16 mouse cellular contexts compared by ENCODE assay signal in the genomic region with DNA sequence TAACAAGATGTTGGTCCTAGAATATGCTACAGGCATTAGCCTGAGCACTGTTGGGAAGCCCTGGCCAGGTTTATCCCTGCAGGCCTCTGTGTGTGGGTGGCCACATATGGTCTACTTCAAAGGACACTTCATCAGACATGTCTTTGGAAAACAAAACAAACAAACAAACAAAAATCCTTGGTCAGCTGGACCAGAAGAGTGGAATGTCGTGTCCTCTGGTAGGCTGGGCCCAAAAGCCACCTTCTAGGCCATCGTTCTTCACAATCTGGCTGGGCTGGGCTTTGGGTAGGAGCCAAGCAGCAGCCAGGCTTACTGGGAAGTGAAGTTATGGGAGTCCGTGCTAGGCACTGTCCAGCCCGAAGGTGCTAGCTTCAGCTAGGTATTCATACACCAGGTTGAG. TPM values are rescaled to one million over a fixed set of nuclear protein-coding genes. Genes with fewer than 3 reads are reported as not detected.
DNase-seq lines count a peak whose midpoint lies in the region; ATAC-seq and TF ChIP-seq lines count a peak whose summit lies in the region.
"Had no signal": no experiment of that assay in that cellular context is flagged by ENCODE, and none has a peak within 500 bp of the region (broad histone marks: within the 10 kb centered on the region; RNA-seq: fewer than 3 reads in every experiment).

No protein-coding gene starts in this region.

- 0 out of 2 replicates have a peak overlapping the region, but pooled peaks have one; percentile 9 for H3K27ac ChIP-seq in hindbrain, embryonic 11.5 days (ENCODE audit: low read depth, low read length)
- no peak overlapping the region for H3K27ac ChIP-seq in hindbrain, postnatal 0 days
- peak overlapping the region; percentile 66; the same call in 1 of the 2 replicates for H3K27ac ChIP-seq in liver, adult 2 months (replicated peaks; ENCODE audit: insufficient read depth, low read depth, low read length)
- no peak overlapping the region for H3K27ac ChIP-seq in liver, embryonic 11.5 days (ENCODE audit: low read depth, low read length)

- WGBS in hindbrain, embryonic 11.5 days, result 64% methylated on average over 4 of the region's 4 CpGs
- WGBS in hindbrain, postnatal 0 days, result 51% methylated on average over 4 of the region's 4 CpGs
- 27% methylated on average over 4 of the region's 4 CpGs for WGBS in liver, adult 2 months
- 62% methylated on average over 4 of the region's 4 CpGs for WGBS in liver, embryonic 11.5 days

- no peak for ATAC-seq in hindbrain, embryonic 11.5 days (ENCODE audit: low FRiP score)
- no peak for ATAC-seq in hindbrain, postnatal 0 days
- ATAC-seq in liver, embryonic 11.5 days (replicated peaks; ENCODE audit: low FRiP score), result no peak
- ATAC-seq: forebrain, embryonic 15.5 days; intestine, postnatal 0 days had no signal

- H3K9me3 ChIP-seq in hindbrain, embryonic 11.5 days (ENCODE audit: control insufficient read depth, low read length), result no peaks in the 10 kb centered on the region
- no peaks in the 10 kb centered on the region for H3K9me3 ChIP-seq in hindbrain, postnatal 0 days (ENCODE audit: low read length)
- no peaks in the 10 kb centered on the region for H3K9me3 ChIP-seq in liver, embryonic 11.5 days (ENCODE audit: control insufficient read depth, low read length)
- H3K9me3 ChIP-seq: forebrain, embryonic 15.5 days; hindbrain, embryonic 15.5 days had no signal

- H3K4me3 ChIP-seq in hindbrain, embryonic 11.5 days (ENCODE audit: low read depth, low read length), result no peak overlapping the region
- H3K4me3 ChIP-seq in hindbrain, postnatal 0 days (ENCODE audit: low read length), result no peak overlapping the region
- no peak overlapping the region for H3K4me3 ChIP-seq in liver, adult 2 months (ENCODE audit: insufficient read depth, low read depth, low read length)
- no peak overlapping the region for H3K4me3 ChIP-seq in liver, embryonic 11.5 days (ENCODE audit: low read depth, low read length)
- H3K4me3 ChIP-seq: forebrain, embryonic 15.5 days; hindbrain, embryonic 15.5 days had no signal

- no peaks in the 10 kb centered on the region for H3K27me3 ChIP-seq in hindbrain, embryonic 11.5 days (ENCODE audit: control insufficient read depth, insufficient read depth, low read length)
- no peaks in the 10 kb centered on the region for H3K27me3 ChIP-seq in hindbrain, postnatal 0 days (ENCODE audit: insufficient read depth, low read length)
- no peaks in the 10 kb centered on the region for H3K27me3 ChIP-seq in liver, adult 2 months (ENCODE audit: control insufficient read depth, insufficient read depth, low read length)
- no peaks in the 10 kb centered on the region; the same call in 1 of the 2 replicates for H3K27me3 ChIP-seq in liver, embryonic 11.5 days (replicated peaks; ENCODE audit: control insufficient read depth, insufficient read depth, low read length)
- H3K27me3 ChIP-seq: forebrain, embryonic 15.5 days; hindbrain, embryonic 15.5 days had no signal

- H3K4me1 ChIP-seq in hindbrain, embryonic 11.5 days (replicated peaks; ENCODE audit: control insufficient read depth, insufficient read depth, low read length), result peaks cover 20% of the 10 kb centered on the region
- 0 out of 2 replicates have a peak, but pooled peaks cover 4% of the 10 kb centered on the region for H3K4me1 ChIP-seq in hindbrain, postnatal 0 days (ENCODE audit: insufficient read depth, low read length)
- peaks cover 14% of the 10 kb centered on the region for H3K4me1 ChIP-seq in liver, adult 2 months (ENCODE audit: control insufficient read depth, insufficient read depth, low read length)
- peaks cover 16% of the 10 kb centered on the region for H3K4me1 ChIP-seq in liver, embryonic 11.5 days (replicated peaks; ENCODE audit: control insufficient read depth, insufficient read depth, low read length)

- DNase-seq in hindbrain, embryonic 11.5 days (ENCODE audit: low spot score), result no peak
- no peak for DNase-seq in hindbrain, postnatal 0 days (ENCODE audit: low spot score)
- DNase-seq in liver, adult 2 months (ENCODE audit: extremely low read depth, low read depth, low spot score), result peak; percentile 17
- no peak for DNase-seq in liver, embryonic 11.5 days (ENCODE audit: low spot score)
- peak; percentile 32 for DNase-seq in adipocyte (ENCODE audit: low spot score)
- DNase-seq in lung, postnatal 14 days, result peak; percentile 55
- no peak for DNase-seq in cerebellum, adult 11 months
- DNase-seq: adrenal gland, adult 2 months; cerebellum, adult 8-10 months; gastrocnemius, postnatal 25 days; heart, postnatal 10 days; liver had no signal

- H3K79me2 ChIP-seq in liver, adult 2 months (ENCODE audit: control insufficient read depth, insufficient read depth, low read length), result no peaks in the 10 kb centered on the region

- H3K36me3 ChIP-seq in hindbrain, embryonic 11.5 days (ENCODE audit: control insufficient read depth, insufficient read depth, low read length), result no peaks in the 10 kb centered on the region
- no peaks in the 10 kb centered on the region for H3K36me3 ChIP-seq in hindbrain, postnatal 0 days (ENCODE audit: insufficient read depth, low read length)
- no peaks in the 10 kb centered on the region for H3K36me3 ChIP-seq in liver, adult 2 months (ENCODE audit: control insufficient read depth, insufficient read depth, low read length)
- no peaks in the 10 kb centered on the region for H3K36me3 ChIP-seq in liver, embryonic 11.5 days (ENCODE audit: control insufficient read depth, insufficient read depth, low read length)
- H3K36me3 ChIP-seq: forebrain, embryonic 15.5 days; hindbrain, embryonic 15.5 days had no signal

- no peak for TF ChIP-seq CTCF in hindbrain, postnatal 0 days (IDR thresholded peaks at IDR 0.05; ENCODE audit: low read depth)
- no peak for TF ChIP-seq CTCF in liver, adult 2 months (IDR thresholded peaks at IDR 0.05; ENCODE audit: low read depth, low read length)

- no peak overlapping the region for H3K9ac ChIP-seq in hindbrain, embryonic 11.5 days (ENCODE audit: low read depth, low read length)
- no peak overlapping the region for H3K9ac ChIP-seq in hindbrain, postnatal 0 days (replicated peaks; ENCODE audit: low read length)
- H3K9ac ChIP-seq in liver, adult 2 months (ENCODE audit: low read depth, low read length), result no peak overlapping the region
- no peak overlapping the region for H3K9ac ChIP-seq in liver, embryonic 11.5 days (ENCODE audit: low read depth, low read length)
- H3K9ac ChIP-seq: forebrain, embryonic 15.5 days; hindbrain, embryonic 15.5 days had no signal

- H3K4me2 ChIP-seq in hindbrain, embryonic 11.5 days (replicated peaks; ENCODE audit: low read depth, low read length), result no peak overlapping the region
- no peak overlapping the region for H3K4me2 ChIP-seq in hindbrain, postnatal 0 days (ENCODE audit: low read depth, low read length)
- H3K4me2 ChIP-seq in liver, embryonic 11.5 days, result no peak overlapping the region
- H3K4me2 ChIP-seq: forebrain, embryonic 15.5 days; heart, embryonic 11.5 days; hindbrain, embryonic 15.5 days had no signal

- no peak for TF ChIP-seq POLR2A in liver, adult 2 months (IDR thresholded peaks at IDR 0.05; ENCODE audit: extremely low read depth, insufficient read depth, low read length)

RNA-seq across cellular contexts. Expression of gene Fgfr3, which starts 14.3 kb away (rescaled TPM):
- polyA plus RNA-seq in hindbrain, embryonic 11.5 days (2014; fragmentation: Nextera tagmentation; extraction: Ambion mirVana), result 50.9 and 56.4 TPM in 2 replicates
- total RNA-seq in hindbrain, postnatal 0 days (2014; rRNA removed), result 147 and 148 TPM in 2 replicates
- polyA plus RNA-seq in hindbrain, postnatal 0 days (2015; fragmentation: Nextera tagmentation; extraction: Ambion mirVana), result 43.5 and 52.1 TPM in 2 replicates
- 18.8 and 18.9 TPM in 2 replicates for total RNA-seq in liver, adult 2 months (2014; rRNA removed)
- 47.7 and 57.0 TPM in 2 replicates for polyA plus RNA-seq in liver, adult 2 months (2012; rRNA removed)
- 7.8 and 8.5 TPM in 2 replicates for polyA plus RNA-seq in liver, embryonic 11.5 days (2014; fragmentation: Nextera tagmentation; extraction: Ambion mirVana)

RNA-seq across cellular contexts. Expression of gene Tmem129, which starts 48.9 kb away (rescaled TPM):
- polyA plus RNA-seq in hindbrain, embryonic 11.5 days (2014; fragmentation: Nextera tagmentation; extraction: Ambion mirVana), result 37.2 and 39.0 TPM in 2 replicates
- total RNA-seq in hindbrain, postnatal 0 days (2014; rRNA removed), result 36.9 and 39.3 TPM in 2 replicates
- 22.0 and 23.6 TPM in 2 replicates for polyA plus RNA-seq in hindbrain, postnatal 0 days (2015; fragmentation: Nextera tagmentation; extraction: Ambion mirVana)
- 12.0 and 13.8 TPM in 2 replicates for total RNA-seq in liver, adult 2 months (2014; rRNA removed)
- polyA plus RNA-seq in liver, adult 2 months (2012; rRNA removed), result 39.8 and 41.0 TPM in 2 replicates
- 35.7 and 38.0 TPM in 2 replicates for polyA plus RNA-seq in liver, embryonic 11.5 days (2014; fragmentation: Nextera tagmentation; extraction: Ambion mirVana)

RNA-seq across cellular contexts. Expression of gene Tacc3, which starts 49.2 kb away (rescaled TPM):
- 232 and 255 TPM in 2 replicates for polyA plus RNA-seq in hindbrain, embryonic 11.5 days (2014; fragmentation: Nextera tagmentation; extraction: Ambion mirVana)
- total RNA-seq in hindbrain, postnatal 0 days (2014; rRNA removed), result 19.2 and 30.0 TPM in 2 replicates
- 39.0 and 49.1 TPM in 2 replicates for polyA plus RNA-seq in hindbrain, postnatal 0 days (2015; fragmentation: Nextera tagmentation; extraction: Ambion mirVana)
- 0.92 and 2.3 TPM in 2 replicates for total RNA-seq in liver, adult 2 months (2014; rRNA removed)
- 0.82 and 1.3 TPM in 2 replicates for polyA plus RNA-seq in liver, adult 2 months (2012; rRNA removed)
- 229 and 255 TPM in 2 replicates for polyA plus RNA-seq in liver, embryonic 11.5 days (2014; fragmentation: Nextera tagmentation; extraction: Ambion mirVana)

RNA-seq across cellular contexts. Expression of gene Slbp, which starts 54.8 kb away (rescaled TPM):
- 257 and 262 TPM in 2 replicates for polyA plus RNA-seq in hindbrain, embryonic 11.5 days (2014; fragmentation: Nextera tagmentation; extraction: Ambion mirVana)
- 66.0 and 67.4 TPM in 2 replicates for total RNA-seq in hindbrain, postnatal 0 days (2014; rRNA removed)
- 128 and 132 TPM in 2 replicates for polyA plus RNA-seq in hindbrain, postnatal 0 days (2015; fragmentation: Nextera tagmentation; extraction: Ambion mirVana)
- total RNA-seq in liver, adult 2 months (2014; rRNA removed), result 20.7 TPM in 2 replicates
- 5.6 and 6.3 TPM in 2 replicates for polyA plus RNA-seq in liver, adult 2 months (2012; rRNA removed)
- polyA plus RNA-seq in liver, embryonic 11.5 days (2014; fragmentation: Nextera tagmentation; extraction: Ambion mirVana), result 369 and 394 TPM in 2 replicates

Comparison
In these comparisons a context has a peak if more than half of its experiments do, and no peak if none do; other contexts are left out.
1. DNase-seq: peak in liver, adult 2 months (single experiment), adipocyte (single experiment) and lung, postnatal 14 days (single experiment); none in hindbrain, embryonic 11.5 days (single experiment), hindbrain, postnatal 0 days (single experiment), liver, embryonic 11.5 days (single experiment) and cerebellum, adult 11 months (single experiment).
2. H3K27ac ChIP-seq: peak in hindbrain, embryonic 11.5 days (single experiment) and liver, adult 2 months (single experiment); none in hindbrain, postnatal 0 days (single experiment) and liver, embryonic 11.5 days (single experiment).
3. RNA of gene Tacc3, which starts 49.2 kb away (polyA plus RNA-seq): 232 to 255 TPM in hindbrain, embryonic 11.5 days, 229 to 255 TPM in liver, embryonic 11.5 days and 39.0 to 49.1 TPM in hindbrain, postnatal 0 days; 0.82 to 1.3 TPM in liver, adult 2 months; every median in the first group is over 10 times any median in the second.